In genomic region chr12:102468136-102468535, GRCm38 (mm10) we compare ENCODE assay signal across 10 mouse cellular contexts. TPM values are rescaled to one million over a fixed set of nuclear protein-coding genes. Genes with fewer than 3 reads are reported as not detected.
A peak's percentile ranks its signal among the peaks of the same experiment; 100 is the strongest.
DNase-seq lines count a peak whose midpoint lies in the region; ATAC-seq and TF ChIP-seq lines count a peak whose summit lies in the region.
"Had no signal": no experiment of that assay in that cellular context is flagged by ENCODE, and none has a peak within 500 bp of the region (broad histone marks: within the 10 kb centered on the region; RNA-seq: fewer than 3 reads in every experiment).

No protein-coding gene starts in this region.

- CTCF ChIA-PET in Patski (lab: Charles Lee), result interaction anchor here (0.7 to 2.1 kb wide), 2 partner anchors 50 to 252 kb away, joined by 3 to 4 read pairs; no protein-coding TSS in a partner anchor

- peak; percentile 43 for TF ChIP-seq CTCF in Patski (IDR thresholded peaks at IDR 0.05)

- DNase-seq in embryo, embryonic 11 days, result peak; percentile 14
- DNase-seq in embryo, embryonic 10 days (ENCODE audit: low spot score), result no peak
- DNase-seq in liver, embryonic 11.5 days (ENCODE audit: low spot score), result no peak
- no peak for DNase-seq in Patski (ENCODE audit: low read depth, low spot score)
- peak; percentile 39 to 52 for DNase-seq in cerebellum, postnatal 14 days
- no peak for DNase-seq in spleen, adult 12 weeks (ENCODE audit: low spot score)

- no peaks in the 10 kb centered on the region for H3K9me3 ChIP-seq in liver, embryonic 12.5 days (replicated peaks)
- no peaks in the 10 kb centered on the region for H3K9me3 ChIP-seq in liver, embryonic 11.5 days (ENCODE audit: control insufficient read depth, low read length)
- H3K9me3 ChIP-seq: embryonic facial prominence, embryonic 10.5 days had no signal

- POLR2A ChIA-PET in Patski (lab: Charles Lee), result no interaction called here

- peaks cover 10% of the 10 kb centered on the region for H3K36me3 ChIP-seq in liver, embryonic 12.5 days
- H3K36me3 ChIP-seq in liver, embryonic 11.5 days (ENCODE audit: control insufficient read depth, insufficient read depth, low read length), result peaks cover 6% of the 10 kb centered on the region; the same call in 1 of the 2 replicates

- no peak overlapping the region for H3K9ac ChIP-seq in liver, embryonic 12.5 days
- H3K9ac ChIP-seq in liver, embryonic 11.5 days (ENCODE audit: low read depth, low read length), result no peak overlapping the region

- H3K4me3 ChIP-seq in liver, embryonic 12.5 days, result no peak overlapping the region
- no peak overlapping the region for H3K4me3 ChIP-seq in liver, embryonic 11.5 days (ENCODE audit: low read depth, low read length)

- ATAC-seq in liver, embryonic 12.5 days, result no peak
- no peak for ATAC-seq in liver, embryonic 11.5 days (replicated peaks; ENCODE audit: low FRiP score)
- no peak for ATAC-seq in Patski
- ATAC-seq in megakaryocyte, adult 5-6 weeks (ENCODE audit: poor library complexity, severe bottlenecking), result no peak

- H3K27me3 ChIP-seq in liver, embryonic 12.5 days (replicated peaks), result no peaks in the 10 kb centered on the region; the same call in 1 of the 2 replicates
- no peaks in the 10 kb centered on the region for H3K27me3 ChIP-seq in liver, embryonic 11.5 days (replicated peaks; ENCODE audit: control insufficient read depth, insufficient read depth, low read length)
- no peaks in the 10 kb centered on the region for H3K27me3 ChIP-seq in Patski

- WGBS in liver, embryonic 12.5 days (ENCODE audit: insufficient replicate concordance), result 73% methylated on average over 1 of the region's 1 CpGs
- WGBS in liver, embryonic 11.5 days, result 84% methylated on average over 1 of the region's 1 CpGs

- H3K4me1 ChIP-seq in liver, embryonic 12.5 days, result peaks cover 14% of the 10 kb centered on the region
- H3K4me1 ChIP-seq in liver, embryonic 11.5 days (replicated peaks; ENCODE audit: control insufficient read depth, insufficient read depth, low read length), result peaks cover 3% of the 10 kb centered on the region

- no peak overlapping the region for H3K27ac ChIP-seq in liver, embryonic 12.5 days
- no peak overlapping the region for H3K27ac ChIP-seq in liver, embryonic 11.5 days (ENCODE audit: low read depth, low read length)
- H3K27ac ChIP-seq: macrophage had no signal

- peak overlapping the region; percentile 72; the same call in 1 of the 2 replicates for H3K4me2 ChIP-seq in liver, embryonic 12.5 days
- no peak overlapping the region for H3K4me2 ChIP-seq in liver, embryonic 11.5 days

- in situ Hi-C loops in Patski (cut with MboI; ENCODE audit: low pct_unique_long_range_greater_than_20kb), result loop anchor here (10.0 kb wide), 2 partner anchors 183 to 483 kb away; partner anchors contain the start of gene Rin3

RNA-seq across cellular contexts. Expression of gene Golga5, which starts 0.8 kb away (rescaled TPM):
- polyA plus RNA-seq in liver, embryonic 12.5 days (2016; fragmentation: Nextera tagmentation; extraction: Ambion mirVana), result 18.5 and 19.5 TPM in 2 replicates
- polyA plus RNA-seq in liver, embryonic 11.5 days (2014; fragmentation: Nextera tagmentation; extraction: Ambion mirVana), result 24.7 and 27.5 TPM in 2 replicates
- 35.5 TPM for polyA plus RNA-seq in Patski (2021)
- 24.1 and 26.3 TPM in 2 replicates for total RNA-seq in megakaryocyte, adult 5-6 weeks (2015)
- 67.6 and 87.1 TPM in 2 replicates for total RNA-seq in megakaryocyte, adult 5-6 weeks (2017)

RNA-seq across cellular contexts. Expression of gene Lgmn, which starts 28.5 kb away (rescaled TPM):
- 47.2 and 49.9 TPM in 2 replicates for polyA plus RNA-seq in liver, embryonic 12.5 days (2016; fragmentation: Nextera tagmentation; extraction: Ambion mirVana)
- polyA plus RNA-seq in liver, embryonic 11.5 days (2014; fragmentation: Nextera tagmentation; extraction: Ambion mirVana), result 59.5 and 65.8 TPM in 2 replicates
- 436 TPM for polyA plus RNA-seq in Patski (2021)
- total RNA-seq in megakaryocyte, adult 5-6 weeks (2015), result 37.6 and 39.2 TPM in 2 replicates
- 28.7 and 33.0 TPM in 2 replicates for total RNA-seq in megakaryocyte, adult 5-6 weeks (2017)

Comparison
In these comparisons a context has a peak if more than half of its experiments do, and no peak if none do; other contexts are left out.
1. DNase-seq: peak in embryo, embryonic 11 days (single experiment) and cerebellum, postnatal 14 days (2 of 2); none in embryo, embryonic 10 days (single experiment), liver, embryonic 11.5 days (single experiment), Patski (single experiment) and spleen, adult 12 weeks (single experiment).